Mouse (Mus musculus): ENCODE measurements at regions not wholly inside any gene's neighbourhood (a gene's known extent, or its start where the extent isn't known, plus 50 kb on each side); places are given as distances from the start of the nearest gene placed in this dataset.
"Not testable (repeated sequence)": the region's sequence is repeated elsewhere in the genome, so short reads cannot be mapped to it uniquely, and the experiment has no call there.

GRCm38 (mm10) chr1:185967227-185967626, 149.9 kb downstream of the Lyplal1 start:
- H3K36me3 ChIP-seq: no peaks in the 10 kb centered on the region
- H3K4me3 ChIP-seq: no peak overlapping the region
- H3K27me3 ChIP-seq (replicated peaks): no peaks in the 10 kb centered on the region
- H3K9ac ChIP-seq: no peak overlapping the region
- no peaks in the 10 kb centered on the region for H3K4me1 ChIP-seq
- H3K27ac ChIP-seq: no peak overlapping the region
- no peak overlapping the region for H3K4me2 ChIP-seq
- ATAC-seq: no peak
- 64% methylated on average over 4 of the region's 4 CpGs for WGBS (ENCODE audit: insufficient replicate concordance)
- no peaks in the 10 kb centered on the region for H3K9me3 ChIP-seq (replicated peaks)

- no peak overlapping the region for H3K4me3 ChIP-seq
- ATAC-seq: no peak
Measured at GRCm38 (mm10) chr1:185967816-185968215, 149.3 kb downstream of the Lyplal1 start.

GRCm38 (mm10) chr1:185968642-185969041, 148.5 kb downstream of the Lyplal1 start:
- Histone ChIP-seq H3K4me3 (no peak overlapping the region), H3K9me3 (replicated peaks) (no peaks in the 10 kb centered on the region), H3K9ac (no peak overlapping the region), H3K36me3 (no peaks in the 10 kb centered on the region), H3K27me3 (replicated peaks) (no peaks in the 10 kb centered on the region), H3K4me1 (no peaks in the 10 kb centered on the region), H3K4me2 (no peak overlapping the region), H3K27ac (no peak overlapping the region)
- ATAC-seq: no peak
- 46% methylated on average over 3 of the region's 3 CpGs for WGBS (ENCODE audit: insufficient replicate concordance)

More at GRCm38 (mm10) chr1:185967816-185968215, 149.3 kb downstream of the Lyplal1 start:
- no peaks in the 10 kb centered on the region for H3K9me3 ChIP-seq (replicated peaks)
- no peak overlapping the region for H3K9ac ChIP-seq
- H3K27ac ChIP-seq: no peak overlapping the region
- H3K27me3 ChIP-seq (replicated peaks): no peaks in the 10 kb centered on the region
- 63% methylated on average over 6 of the region's 6 CpGs for WGBS (ENCODE audit: insufficient replicate concordance)
- H3K36me3 ChIP-seq: no peaks in the 10 kb centered on the region
- no peaks in the 10 kb centered on the region for H3K4me1 ChIP-seq
- no peak overlapping the region for H3K4me2 ChIP-seq

DNA sequence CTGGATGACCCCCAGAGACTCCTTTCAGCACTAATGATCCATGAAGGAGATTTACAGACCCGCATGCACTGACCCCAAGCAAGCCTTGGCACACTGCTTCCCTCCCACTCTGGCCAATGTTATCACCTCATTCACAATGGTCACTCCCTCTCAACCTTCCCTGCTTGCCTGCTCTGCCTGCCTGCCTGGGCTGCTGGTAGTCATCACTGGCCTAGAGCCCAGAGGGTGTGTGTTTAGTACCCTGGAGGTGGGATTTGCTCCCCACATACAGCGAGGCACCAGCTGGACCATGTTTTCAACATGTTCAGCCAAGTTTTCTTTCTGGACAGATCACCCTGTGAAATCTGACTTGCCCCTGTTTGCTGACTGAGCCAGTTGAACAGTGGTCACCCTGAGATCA, 147.9 kb downstream of the Lyplal1 start:
- Histone ChIP-seq H3K4me3 (no peak overlapping the region), H3K27me3 (replicated peaks) (no peaks in the 10 kb centered on the region), H3K9me3 (replicated peaks) (no peaks in the 10 kb centered on the region), H3K4me1 (no peaks in the 10 kb centered on the region), H3K36me3 (no peaks in the 10 kb centered on the region), H3K27ac (no peak overlapping the region), H3K4me2 (no peak overlapping the region), H3K9ac (no peak overlapping the region)
- WGBS (ENCODE audit: insufficient replicate concordance): 43% methylated on average over 2 of the region's 2 CpGs
- no peak for ATAC-seq

DNA sequence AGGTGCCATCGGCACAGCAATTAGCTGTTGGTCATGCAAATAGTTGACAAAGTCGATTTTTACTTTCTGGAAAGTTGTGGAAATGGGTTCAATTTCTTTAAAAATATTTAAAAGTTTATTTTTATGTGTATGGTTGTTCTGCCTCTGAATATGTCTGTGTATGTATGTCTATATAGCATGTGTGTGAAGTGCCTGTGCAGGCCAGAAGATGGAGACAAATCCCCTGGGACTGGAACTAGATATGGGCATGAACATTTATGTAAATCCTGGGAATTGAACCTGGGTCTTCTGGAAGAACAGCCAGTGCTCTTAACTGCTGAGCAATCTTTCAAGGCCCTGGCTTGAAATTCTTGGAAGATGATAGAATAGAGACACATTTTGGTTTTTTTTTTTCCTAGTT, 140.0 kb downstream of the Lyplal1 start:
- no peak overlapping the region for H3K9ac ChIP-seq
- no peak overlapping the region for H3K27ac ChIP-seq
- no peaks in the 10 kb centered on the region for H3K36me3 ChIP-seq
- H3K4me3 ChIP-seq: no peak overlapping the region
- no peaks in the 10 kb centered on the region for H3K9me3 ChIP-seq (replicated peaks)
- no peak overlapping the region for H3K4me2 ChIP-seq
- no peak for ATAC-seq
- no peaks in the 10 kb centered on the region for H3K4me1 ChIP-seq
- H3K27me3 ChIP-seq (replicated peaks): no peaks in the 10 kb centered on the region
- 58% methylated on average over 2 of the region's 2 CpGs for WGBS (ENCODE audit: insufficient replicate concordance)

DNA sequence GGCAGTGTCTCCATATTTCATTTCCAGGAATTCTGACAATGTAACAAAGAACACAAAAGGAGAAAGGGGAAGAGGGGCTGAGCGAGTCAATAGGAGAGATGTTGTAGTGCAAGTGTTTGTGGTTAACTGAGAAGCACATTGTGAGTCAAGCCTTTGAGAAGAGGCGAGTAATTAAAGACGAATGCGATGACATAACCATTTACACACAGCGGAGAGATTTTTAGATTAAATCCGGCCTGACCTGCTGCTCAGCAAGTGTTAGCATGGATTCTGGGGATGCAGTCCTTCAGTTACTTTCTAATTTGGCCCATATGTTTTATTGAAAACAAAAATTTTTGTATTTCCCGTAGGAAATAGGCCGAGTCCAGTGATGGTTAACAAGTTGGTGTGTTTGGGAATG, 127.7 kb downstream of the Lyplal1 start:
- H3K9ac ChIP-seq: no peak overlapping the region
- H3K9me3 ChIP-seq (replicated peaks): no peaks in the 10 kb centered on the region
- no peaks in the 10 kb centered on the region for H3K36me3 ChIP-seq
- H3K4me3 ChIP-seq: no peak overlapping the region
- no peak for ATAC-seq
- H3K4me2 ChIP-seq: no peak overlapping the region
- H3K27me3 ChIP-seq (replicated peaks): no peaks in the 10 kb centered on the region
- WGBS (ENCODE audit: insufficient replicate concordance): 70% methylated on average over 8 of the region's 8 CpGs
- no peaks in the 10 kb centered on the region for H3K4me1 ChIP-seq
- no peak overlapping the region for H3K27ac ChIP-seq

- H3K27me3 ChIP-seq (replicated peaks); H3K36me3 ChIP-seq; H3K4me3 ChIP-seq; ATAC-seq; H3K27ac ChIP-seq; H3K9me3 ChIP-seq (replicated peaks); H3K4me2 ChIP-seq; H3K4me1 ChIP-seq; H3K9ac ChIP-seq: not testable (repeated sequence)
- WGBS (ENCODE audit: insufficient replicate concordance): 63% methylated on average over 1 of the region's 1 CpGs
Measured at GRCm38 (mm10) chr1:186000066-186000465, 117.0 kb downstream of the Lyplal1 start.

- ATAC-seq: no peak
- Histone ChIP-seq H3K9ac (no peak overlapping the region), H3K4me3 (no peak overlapping the region), H3K27me3 (replicated peaks) (no peaks in the 10 kb centered on the region), H3K36me3 (no peaks in the 10 kb centered on the region), H3K9me3 (replicated peaks) (no peaks in the 10 kb centered on the region), H3K4me2 (no peak overlapping the region), H3K4me1 (no peaks in the 10 kb centered on the region), H3K27ac (no peak overlapping the region)
- 44% methylated on average over 1 of the region's 1 CpGs for WGBS (ENCODE audit: insufficient replicate concordance)
Measured at GRCm38 (mm10) chr1:186013413-186013812, 103.7 kb downstream of the Lyplal1 start.

GRCm38 (mm10) chr1:186014166-186014565, 102.9 kb downstream of the Lyplal1 start:
- no peak overlapping the region for H3K9ac ChIP-seq
- H3K4me1 ChIP-seq: no peaks in the 10 kb centered on the region
- H3K9me3 ChIP-seq (replicated peaks): no peaks in the 10 kb centered on the region
- no peak for ATAC-seq
- H3K36me3 ChIP-seq: no peaks in the 10 kb centered on the region
- no peaks in the 10 kb centered on the region for H3K27me3 ChIP-seq (replicated peaks)
- H3K27ac ChIP-seq: no peak overlapping the region
- WGBS (ENCODE audit: insufficient replicate concordance): 58% methylated on average over 1 of the region's 1 CpGs
- no peak overlapping the region for H3K4me2 ChIP-seq
- H3K4me3 ChIP-seq: no peak overlapping the region

GRCm38 (mm10) chr1:186015831-186016561, 101.1 kb downstream of the Lyplal1 start:
- 59% methylated on average over 8 of the region's 8 CpGs for WGBS (ENCODE audit: insufficient replicate concordance)
- ATAC-seq: no peak
- H3K9me3 ChIP-seq (replicated peaks): no peaks in the 10 kb centered on the region

GRCm38 (mm10) chr1:186017547-186017946, 99.6 kb downstream of the Lyplal1 start:
- ATAC-seq: no peak
- H3K4me1 ChIP-seq: no peaks in the 10 kb centered on the region
- no peak overlapping the region for H3K4me3 ChIP-seq
- no peak overlapping the region for H3K27ac ChIP-seq
- WGBS (ENCODE audit: insufficient replicate concordance): 50% methylated on average over 1 of the region's 1 CpGs
- H3K36me3 ChIP-seq: no peaks in the 10 kb centered on the region
- no peak overlapping the region for H3K4me2 ChIP-seq
- no peak overlapping the region for H3K9ac ChIP-seq
- no peaks in the 10 kb centered on the region for H3K27me3 ChIP-seq (replicated peaks)
- no peaks in the 10 kb centered on the region for H3K9me3 ChIP-seq (replicated peaks)

More at GRCm38 (mm10) chr1:186015831-186016561, 101.1 kb downstream of the Lyplal1 start:
- no peak overlapping the region for H3K9ac ChIP-seq
- H3K27ac ChIP-seq: no peak overlapping the region
- H3K27me3 ChIP-seq (replicated peaks): no peaks in the 10 kb centered on the region
- no peak overlapping the region for H3K4me2 ChIP-seq
- H3K4me3 ChIP-seq: no peak overlapping the region
- H3K4me1 ChIP-seq: no peaks in the 10 kb centered on the region
- no peaks in the 10 kb centered on the region for H3K36me3 ChIP-seq

DNA sequence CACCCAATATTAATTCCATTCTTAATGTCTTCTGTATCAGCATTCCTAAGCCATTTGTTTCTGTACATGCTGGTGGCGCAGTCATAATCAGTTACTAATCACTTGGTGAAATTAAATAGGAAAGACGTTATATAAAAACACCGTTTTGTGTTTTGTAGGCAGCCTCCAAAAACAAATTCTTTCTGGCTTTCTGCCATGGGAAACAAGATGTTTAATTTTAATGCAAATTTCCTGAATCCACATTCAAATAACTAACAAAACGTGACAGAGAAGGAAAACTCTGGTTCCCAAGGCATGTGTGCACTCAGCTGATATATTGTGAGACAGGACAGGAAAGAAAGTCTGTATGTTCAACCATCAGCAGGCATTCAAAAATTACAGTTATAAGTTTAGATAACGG, 97.6 kb downstream of the Lyplal1 start:
- 69% methylated on average over 5 of the region's 5 CpGs for WGBS (ENCODE audit: insufficient replicate concordance)
- no peak overlapping the region for H3K4me3 ChIP-seq

GRCm38 (mm10) chr1:186031951-186032350, 85.2 kb downstream of the Lyplal1 start:
- no peak for ATAC-seq

More for the DNA sequence above, 97.6 kb downstream of the Lyplal1 start:
- Histone ChIP-seq H3K27ac (no peak overlapping the region), H3K36me3 (no peaks in the 10 kb centered on the region), H3K9me3 (replicated peaks) (peaks cover 12% of the 10 kb centered on the region; the same call in 1 of the 2 replicates), H3K4me2 (no peak overlapping the region), H3K27me3 (replicated peaks) (no peaks in the 10 kb centered on the region), H3K9ac (no peak overlapping the region), H3K4me1 (no peaks in the 10 kb centered on the region)
- ATAC-seq: no peak

More at GRCm38 (mm10) chr1:186031951-186032350, 85.2 kb downstream of the Lyplal1 start:
- H3K4me2 ChIP-seq: no peak overlapping the region
- no peak overlapping the region for H3K27ac ChIP-seq
- no peaks in the 10 kb centered on the region for H3K27me3 ChIP-seq (replicated peaks)
- H3K36me3 ChIP-seq: no peaks in the 10 kb centered on the region
- no peaks in the 10 kb centered on the region for H3K4me1 ChIP-seq
- 72% methylated on average over 10 of the region's 10 CpGs for WGBS (ENCODE audit: insufficient replicate concordance)
- H3K4me3 ChIP-seq: no peak overlapping the region
- no peaks in the 10 kb centered on the region for H3K9me3 ChIP-seq (replicated peaks)
- H3K9ac ChIP-seq: no peak overlapping the region
